Mouse (Mus musculus) brain, embryonic 14.5 days (tissue): Measurements from ENCODE around the gene Reg4.

Experiments used
- CTCF ChIP-seq: fragments of 200-500 bp; IDR thresholded peaks from 2 replicates; pipeline ENCODE4 v1.5.1; 2012; ENCODE audit warnings: inconsistent platforms, mild to moderate bottlenecking, moderate library complexity, borderline replicate concordance; ENCODE audit not compliant: insufficient read depth, insufficient read length; ENCODE audit errors: extremely low read depth
- POLR2A ChIP-seq: fragments of 200-500 bp; IDR thresholded peaks from 2 replicates; pipeline ENCODE4 v1.6.1; 2012; ENCODE audit warnings: mild to moderate bottlenecking, inconsistent platforms, borderline replicate concordance; ENCODE audit not compliant: poor library complexity, insufficient read depth, insufficient read length, severe bottlenecking; ENCODE audit errors: extremely low read depth

GRCm38 (mm10) chr3:98280204-98280932, 58.4 kb downstream of the Reg4 start, which contains the start of gene Hmgcs2:
- no peak for TF ChIP-seq CTCF
- TF ChIP-seq POLR2A, result no peak
